Mouse (Mus musculus) kidney, embryonic 14.5 days (tissue): ENCODE measurements around the gene Trpv6. TPM values are rescaled to one million over a fixed set of nuclear protein-coding genes. Genes with fewer than 3 reads are reported as not detected.

Source experiments
- ATAC-seq: fragments of 200-750 bp; cut with Nextera tagmentation; 2 replicates; pipeline ENCODE4 v1.8.0; 2017; ENCODE audit warnings: moderate number of reproducible peaks, mild to moderate bottlenecking, moderate TSS enrichment, moderate library complexity; ENCODE audit not compliant: low FRiP score, low TSS enrichment
- H3K27ac ChIP-seq: fragments of 300-500 bp; sonication (generic); 2 replicates; pipeline ENCODE4 v1.5.1; 2014; ENCODE audit warnings: low read depth, mild to moderate bottlenecking, low read length, moderate library complexity, mixed read lengths
- H3K27me3 ChIP-seq: fragments of 300-500 bp; sonication (generic); 2 replicates; pipeline ENCODE4 v1.6.1; 2014; ENCODE audit warnings: mild to moderate bottlenecking, low read length; ENCODE audit not compliant: control insufficient read depth, insufficient read depth
- H3K36me3 ChIP-seq: fragments of 300-500 bp; sonication (generic); 2 replicates; pipeline ENCODE4 v1.6.1; 2014; ENCODE audit warnings: low read length, mixed read lengths; ENCODE audit not compliant: control insufficient read depth, insufficient read depth
- H3K4me1 ChIP-seq: fragments of 300-500 bp; sonication (generic); 2 replicates; pipeline ENCODE4 v1.6.1; 2014; ENCODE audit warnings: low read length, mixed read lengths; ENCODE audit not compliant: control insufficient read depth, insufficient read depth
- H3K4me2 ChIP-seq: fragments of 300-500 bp; sonication (generic); replicated peaks from 2 replicates; pipeline ENCODE4 v1.6.1; 2014; ENCODE audit warnings: low read depth, mild to moderate bottlenecking, low read length
- H3K4me3 ChIP-seq: fragments of 300-500 bp; sonication (generic); 2 replicates; pipeline ENCODE4 v1.5.1; 2014; ENCODE audit warnings: mild to moderate bottlenecking, low read length
- H3K9ac ChIP-seq: fragments of 300-500 bp; sonication (generic); 2 replicates; pipeline ENCODE4 v1.6.1; 2014; ENCODE audit warnings: low read depth, mild to moderate bottlenecking, low read length, moderate library complexity
- H3K9me3 ChIP-seq: fragments of 300-500 bp; sonication (generic); 2 replicates; pipeline ENCODE4 v1.6.1; 2016; ENCODE audit warnings: low read length; ENCODE audit not compliant: control insufficient read depth
- WGBS: fragments of 180-500 bp; shearing (Covaris S2); extraction: QIAGEN DNeasy Blood & Tissue Kit; methylation state at CpG from one replicate; pipeline ENCODE4 v1.1.7; 2014; 5-methylcytosine and 5-hydroxymethylcytosine counted together
- polyA plus RNA-seq: library from polyadenylated mRNA; unstranded; fragments of >200 nt; fragmentation: Nextera tagmentation; extraction: Ambion mirVana; gene quantifications from 2 replicates; pipeline ENCODE4 v1.2.1, GENCODE M21; 2014

The Trpv6 gene
- polyA plus RNA-seq, result 2.7 and 3.2 TPM in 2 replicates

- peak within 1 kb of the TSS; percentile 20; the same call in 1 of the 2 replicates for H3K4me3 ChIP-seq
Observed at GRCm38 (mm10) chr6:41636178-41636577, at the start of gene Trpv6. Gene Trpv6, minus strand, starts transcription at chr6:41636405.

GRCm38 (mm10) chr6:41685596-41685995 is 49.4 kb upstream of the Trpv6 start:
- H3K4me3 ChIP-seq, result no peak overlapping the region
- 76% methylated on average over 3 of the region's 3 CpGs for WGBS
- no peak overlapping the region for H3K4me2 ChIP-seq
- no peak overlapping the region for H3K27ac ChIP-seq
- H3K36me3 ChIP-seq, result no peaks in the 10 kb centered on the region
- H3K9ac ChIP-seq, result no peak overlapping the region
- no peak for ATAC-seq
- no peaks in the 10 kb centered on the region for H3K9me3 ChIP-seq
- no peaks in the 10 kb centered on the region for H3K4me1 ChIP-seq
- H3K27me3 ChIP-seq, result no peaks in the 10 kb centered on the region

More at GRCm38 (mm10) chr6:41636178-41636577, at the start of gene Trpv6:
- H3K27ac ChIP-seq, result no peak within 1 kb of the TSS
- ATAC-seq, result 0 out of 2 replicates have a peak, but pooled peaks have one; percentile 35
- H3K4me1 ChIP-seq, result no peaks in the 10 kb centered on the region
- no peaks in the 10 kb centered on the region for H3K9me3 ChIP-seq
- H3K4me2 ChIP-seq, result peak within 1 kb of the TSS; percentile 32
- no peaks in the 10 kb centered on the region for H3K36me3 ChIP-seq
- no peaks in the 10 kb centered on the region for H3K27me3 ChIP-seq
- H3K9ac ChIP-seq, result peak within 1 kb of the TSS; percentile 34
- WGBS, result 12% methylated on average over 5 of the region's 5 CpGs

- Histone ChIP-seq H3K27me3 (no peaks in the 10 kb centered on the region), H3K36me3 (no peaks in the 10 kb centered on the region), H3K9ac (no peak overlapping the region), H3K27ac (no peak overlapping the region), H3K4me2 (no peak overlapping the region), H3K4me1 (no peaks in the 10 kb centered on the region), H3K9me3 (no peaks in the 10 kb centered on the region), H3K4me3 (no peak overlapping the region)
- 86% methylated on average over 5 of the region's 5 CpGs for WGBS
- ATAC-seq, result no peak
Observed at GRCm38 (mm10) chr6:41684911-41685310, 48.7 kb upstream of the Trpv6 start.

GRCm38 (mm10) chr6:41684131-41684530 is 47.9 kb upstream of the Trpv6 start, which contains the start of gene Llcfc1:
Gene Llcfc1, plus strand, starts transcription at chr6:41684431.
- H3K27ac ChIP-seq, result no peak within 1 kb of the TSS
- no peaks in the 10 kb centered on the region for H3K4me1 ChIP-seq
- no peak within 1 kb of the TSS for H3K9ac ChIP-seq
- no peak for ATAC-seq
- no peaks in the 10 kb centered on the region for H3K27me3 ChIP-seq
- H3K9me3 ChIP-seq, result no peaks in the 10 kb centered on the region
- H3K4me3 ChIP-seq, result no peak within 1 kb of the TSS
- H3K36me3 ChIP-seq, result no peaks in the 10 kb centered on the region
- H3K4me2 ChIP-seq, result no peak within 1 kb of the TSS
- WGBS, result 89% methylated on average over 2 of the region's 2 CpGs

GRCm38 (mm10) chr6:41681656-41682055 is 45.5 kb upstream of the Trpv6 start:
- Histone ChIP-seq H3K4me3 (no peak overlapping the region), H3K4me2 (no peak overlapping the region), H3K27me3 (no peaks in the 10 kb centered on the region), H3K27ac (no peak overlapping the region), H3K9me3 (no peaks in the 10 kb centered on the region), H3K36me3 (no peaks in the 10 kb centered on the region), H3K4me1 (no peaks in the 10 kb centered on the region), H3K9ac (no peak overlapping the region)
- WGBS, result 63% methylated on average over 5 of the region's 5 CpGs
- ATAC-seq, result no peak; the same call in 1 of the 2 replicates

- H3K9ac ChIP-seq, result no peak within 1 kb of the TSS
- no peak within 1 kb of the TSS for H3K4me3 ChIP-seq
- no peaks in the 10 kb centered on the region for H3K4me1 ChIP-seq
- H3K27ac ChIP-seq, result no peak within 1 kb of the TSS
- no peaks in the 10 kb centered on the region for H3K9me3 ChIP-seq
- 51% methylated on average over 1 of the region's 1 CpGs for WGBS
- H3K27me3 ChIP-seq, result no peaks in the 10 kb centered on the region
- ATAC-seq, result no peak
- H3K36me3 ChIP-seq, result no peaks in the 10 kb centered on the region
- H3K4me2 ChIP-seq, result no peak within 1 kb of the TSS
Observed at GRCm38 (mm10) chr6:41680669-41681068, 44.5 kb upstream of the Trpv6 start, which contains the start of gene Trpv5. Gene Trpv5, minus strand, starts transcription at chr6:41680769.

- Histone ChIP-seq H3K4me1 (no peaks in the 10 kb centered on the region), H3K9ac (no peak overlapping the region), H3K27ac (no peak overlapping the region), H3K27me3 (no peaks in the 10 kb centered on the region), H3K36me3 (no peaks in the 10 kb centered on the region), H3K9me3 (no peaks in the 10 kb centered on the region), H3K4me2 (no peak overlapping the region), H3K4me3 (no peak overlapping the region)
- 94% methylated on average over 2 of the region's 2 CpGs for WGBS
- ATAC-seq, result no peak
Observed at GRCm38 (mm10) chr6:41676530-41676929, 40.3 kb upstream of the Trpv6 start.

- WGBS, result 44% methylated on average over 2 of the region's 2 CpGs
- Histone ChIP-seq H3K4me3 (no peak overlapping the region), H3K9me3 (no peaks in the 10 kb centered on the region), H3K27ac (no peak overlapping the region), H3K9ac (no peak overlapping the region), H3K4me2 (no peak overlapping the region), H3K4me1 (no peaks in the 10 kb centered on the region), H3K27me3 (no peaks in the 10 kb centered on the region), H3K36me3 (no peaks in the 10 kb centered on the region)
- no peak for ATAC-seq
Observed at GRCm38 (mm10) chr6:41662320-41662719, 26.1 kb upstream of the Trpv6 start.

- H3K4me1 ChIP-seq, result no peaks in the 10 kb centered on the region
- WGBS, result 61% methylated on average over 1 of the region's 1 CpGs
- no peak overlapping the region for H3K4me3 ChIP-seq
- no peak overlapping the region for H3K4me2 ChIP-seq
- H3K27me3 ChIP-seq, result no peaks in the 10 kb centered on the region
- H3K27ac ChIP-seq, result no peak overlapping the region
- no peaks in the 10 kb centered on the region for H3K9me3 ChIP-seq
- ATAC-seq, result no peak
- no peaks in the 10 kb centered on the region for H3K36me3 ChIP-seq
- H3K9ac ChIP-seq, result no peak overlapping the region
Observed at GRCm38 (mm10) chr6:41658487-41658886, 22.3 kb upstream of the Trpv6 start.
